1 mouse cellular context compared by ENCODE assay signal in the genomic region with DNA sequence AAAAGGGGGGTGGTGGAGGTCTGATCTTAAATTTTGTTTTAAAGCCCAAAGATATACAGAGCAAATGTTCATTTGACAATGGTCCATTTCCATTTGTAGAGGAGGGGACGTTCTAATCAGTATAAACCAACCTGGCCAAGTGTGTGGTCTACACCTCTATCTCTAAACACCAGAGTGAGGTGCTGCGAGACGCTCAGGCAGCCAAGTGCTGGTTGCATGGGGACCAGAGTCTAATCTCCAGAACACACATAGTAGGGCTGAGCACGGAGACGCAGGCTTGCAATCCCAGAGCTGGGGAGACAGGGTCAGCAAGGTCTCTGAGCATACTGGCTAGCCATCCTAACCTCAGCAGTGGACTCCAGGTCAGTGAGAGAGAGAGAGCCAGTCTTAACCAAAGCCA.
TF ChIP-seq lines count a peak whose summit lies in the region.

No protein-coding gene starts in this region.

TF ChIP-seq in MEL, 35 proteins besides CTCF, POLR2A, EP300 and RAD21 (continued from another document):
- TF ChIP-seq TAL1 (IDR thresholded peaks at IDR 0.05; ENCODE audit: low read length) (peak; percentile 78), TCF12 (IDR thresholded peaks at IDR 0.05; ENCODE audit: low read depth, low read length) (peak; percentile 90), MAZ (IDR thresholded peaks at IDR 0.05; ENCODE audit: low read depth, low read length) (no peak), RCOR1 (IDR thresholded peaks at IDR 0.05; ENCODE audit: low read depth, low read length) (no peak), ZKSCAN1 (IDR thresholded peaks at IDR 0.05; ENCODE audit: low read depth, low read length) (peak; percentile 97), CHD1 (IDR thresholded peaks at IDR 0.05; ENCODE audit: low read depth, low read length) (no peak)
